Mouse (Mus musculus) lung, adult 18-20 months (tissue): ENCODE measurements around the gene Gm11549.

Experiments
- DNase-seq, 2 experiments: peaks; one replicate each; pipeline ENCODE4 v3.0.0; 2022; ENCODE audit warnings: mixed read lengths in 2 of 2

Gm11549 gene

DNA sequence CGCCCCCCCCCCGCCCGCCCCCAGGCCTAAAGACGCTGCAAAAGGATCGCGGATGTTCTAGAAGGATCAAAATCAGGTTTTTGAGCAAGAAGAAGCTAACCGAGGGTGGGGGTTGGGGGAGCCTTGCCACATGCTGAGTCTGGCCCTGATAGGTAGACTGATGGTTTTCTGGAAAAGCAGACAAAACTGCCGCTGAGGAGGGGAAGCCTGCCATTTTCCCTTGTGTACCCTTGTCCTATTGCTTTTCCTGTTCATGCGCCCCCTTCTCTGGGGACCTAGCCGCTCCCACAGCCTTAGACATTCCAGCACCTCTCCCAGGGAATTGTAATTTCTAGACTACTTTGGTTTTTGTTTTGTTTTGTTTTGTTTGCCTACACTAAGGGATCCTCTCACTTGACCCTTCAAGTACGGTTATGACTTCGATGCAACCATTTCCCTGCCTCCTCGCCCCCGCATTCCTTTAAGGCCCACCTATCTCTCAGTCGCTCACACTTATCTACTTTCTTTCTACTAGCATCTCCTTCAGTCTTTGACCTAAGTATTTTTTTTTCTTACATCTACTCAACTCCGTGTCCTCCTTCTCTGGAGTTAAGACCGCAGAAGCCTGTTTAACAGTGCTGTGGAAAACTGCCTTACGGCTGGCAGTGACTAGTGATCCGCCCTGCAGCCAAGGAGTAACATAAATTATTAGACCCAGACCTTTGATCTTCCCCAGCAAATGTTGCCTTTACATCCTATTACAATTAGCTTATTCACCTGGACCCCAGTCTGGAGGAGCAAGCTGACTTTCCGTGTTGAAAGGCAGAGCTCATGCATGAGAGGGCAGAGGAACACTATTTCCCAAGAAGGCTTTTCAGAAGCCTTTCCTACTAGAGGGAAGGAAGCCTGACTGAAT lies 45.1 kb downstream of the Gm11549 start:
- DNase-seq: peak in 1 of 2 experiments; percentile 22

DNA sequence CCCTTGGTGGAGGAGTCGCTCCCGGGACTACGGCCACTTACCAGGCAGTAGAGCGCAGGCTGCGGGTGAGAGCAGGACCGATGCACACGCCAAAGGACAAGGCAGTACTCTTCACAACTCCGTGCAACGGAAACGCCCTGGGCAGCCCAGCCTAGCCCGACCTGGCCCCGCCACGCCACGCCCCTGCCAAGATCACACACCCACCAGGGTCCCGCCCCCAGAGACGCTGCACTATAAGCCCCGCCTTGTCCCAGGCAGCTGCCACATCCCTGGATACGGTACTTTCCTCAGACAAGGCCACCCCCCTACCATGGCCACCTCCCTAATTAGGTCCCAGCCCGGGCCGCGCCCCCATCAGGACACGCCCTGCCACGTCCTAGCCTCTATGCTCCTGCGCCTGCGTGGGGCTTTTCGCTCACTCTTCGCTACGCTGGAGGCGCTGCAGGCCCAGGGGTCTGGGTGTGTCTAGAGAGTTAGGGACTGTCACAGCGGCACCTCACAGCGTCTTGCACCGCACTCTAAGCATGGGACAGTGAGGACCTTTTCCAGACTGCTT lies 46.0 kb downstream of the Gm11549 start, which contains the start of the genes Anxa5 and 1810062G17Rik:
Gene Anxa5, minus strand, starts transcription at position 363 of the 556 bp plus-strand sequence.
Gene 1810062G17Rik, plus strand, starts transcription at position 406 of the 556 bp plus-strand sequence.
- peak; percentile 99 to 100 for DNase-seq

DNA sequence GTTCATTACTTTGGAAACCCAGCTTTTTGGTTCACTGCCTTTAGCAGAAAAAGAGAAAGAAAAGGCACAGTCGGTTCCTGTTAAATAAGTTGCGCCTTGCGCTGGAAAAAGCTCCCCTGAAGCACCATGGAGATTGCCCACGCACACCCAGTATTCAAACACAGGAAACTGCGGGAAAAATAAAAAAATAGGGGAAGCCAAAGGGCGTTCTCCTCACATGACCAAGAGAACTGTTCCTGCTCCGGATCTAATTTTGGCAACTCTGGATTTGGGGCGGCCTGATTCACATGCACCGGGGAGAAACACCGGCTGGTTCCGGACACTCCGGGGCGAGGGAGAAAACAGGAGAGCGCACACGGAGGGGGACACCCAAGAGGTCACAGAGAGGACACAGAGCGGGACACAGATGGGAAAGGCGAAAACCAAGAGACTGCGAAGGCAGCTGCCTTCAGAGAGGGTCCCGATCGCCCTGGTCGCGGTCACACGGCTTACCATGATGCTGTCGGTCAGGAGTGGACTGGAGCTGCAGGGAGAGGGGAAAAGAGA lies 46.6 kb downstream of the Gm11549 start:
- DNase-seq: peak; percentile 61 to 71

DNA sequence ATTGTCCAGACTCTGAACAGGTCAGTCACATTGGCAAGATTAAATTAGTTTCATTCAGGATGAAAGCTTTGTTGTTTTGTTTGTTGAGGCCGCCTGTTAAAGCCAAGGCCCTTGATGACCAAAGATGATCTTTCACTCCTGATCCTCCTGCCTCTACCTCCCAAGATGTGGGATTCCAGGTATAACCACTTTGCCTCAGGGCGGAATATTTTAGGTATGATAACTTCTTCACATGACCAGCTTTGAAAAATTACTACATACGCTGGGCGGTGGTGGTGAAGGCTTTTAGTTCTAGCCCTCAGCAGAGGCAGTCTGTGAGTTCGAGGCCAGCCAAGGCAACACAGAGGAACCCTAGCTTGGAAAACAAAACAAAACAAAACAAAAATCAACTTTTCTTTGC lies 47.2 kb downstream of the Gm11549 start:
- DNase-seq: no peak

DNA sequence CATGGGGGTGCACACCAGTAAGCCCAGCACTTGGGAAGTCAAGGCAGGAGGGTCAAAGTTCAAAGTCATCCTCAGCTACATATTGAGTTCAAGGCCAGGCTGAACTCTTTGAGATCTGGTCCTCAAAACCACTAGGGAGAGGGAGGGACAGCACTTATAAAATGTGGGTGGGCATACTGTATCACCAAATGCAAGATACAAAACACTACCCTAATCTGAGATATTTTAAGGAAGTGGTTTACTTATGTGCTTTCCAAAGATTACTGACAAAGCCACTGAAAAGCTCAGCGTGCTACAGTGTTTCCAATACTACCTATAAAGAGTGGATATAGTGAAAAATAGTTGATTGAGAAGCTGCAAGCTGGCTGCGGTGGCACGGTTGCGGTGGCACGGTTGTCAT lies 48.4 kb downstream of the Gm11549 start:
- no peak for DNase-seq

DNA sequence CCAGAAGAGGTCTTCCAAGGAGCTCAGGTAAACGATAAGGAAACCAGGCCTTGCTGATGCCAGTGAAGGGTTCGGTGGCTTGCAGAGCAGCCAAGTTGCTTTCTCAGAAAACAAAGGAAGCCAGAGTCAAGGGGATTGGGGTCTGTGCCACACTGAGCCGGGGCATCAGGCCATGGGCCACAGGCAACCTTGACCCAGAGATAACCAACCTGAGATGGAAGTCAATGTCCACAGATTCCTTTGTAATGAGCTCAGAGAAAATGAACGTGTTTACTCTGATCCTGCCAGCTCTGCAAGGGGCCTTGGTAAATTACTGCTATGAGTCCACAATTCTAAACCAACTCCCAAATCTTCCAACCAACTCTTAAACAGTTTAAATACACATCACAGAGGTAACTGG lies 49.8 kb downstream of the Gm11549 start:
- no peak for DNase-seq

DNA sequence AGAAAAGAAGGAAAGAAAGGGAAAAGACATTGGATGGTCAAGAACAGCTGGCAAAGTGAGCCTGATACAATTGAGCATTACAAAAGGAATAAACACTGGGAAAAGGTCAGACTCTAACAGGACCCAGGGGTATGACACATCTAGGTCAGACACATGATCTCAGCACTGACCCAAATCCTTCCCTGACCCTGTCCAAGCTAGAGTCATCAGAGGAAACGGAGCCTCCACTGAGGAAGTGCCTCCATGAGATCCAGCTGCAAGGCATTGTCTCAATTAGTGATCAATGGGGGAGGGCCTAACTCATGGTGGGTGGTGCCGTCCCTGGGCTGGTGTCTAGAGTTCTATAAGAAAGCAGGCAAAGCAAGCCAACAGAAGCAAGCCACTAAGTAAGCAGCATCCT lies 52.7 kb downstream of the Gm11549 start:
- peak; percentile 27 to 36 for DNase-seq

DNA sequence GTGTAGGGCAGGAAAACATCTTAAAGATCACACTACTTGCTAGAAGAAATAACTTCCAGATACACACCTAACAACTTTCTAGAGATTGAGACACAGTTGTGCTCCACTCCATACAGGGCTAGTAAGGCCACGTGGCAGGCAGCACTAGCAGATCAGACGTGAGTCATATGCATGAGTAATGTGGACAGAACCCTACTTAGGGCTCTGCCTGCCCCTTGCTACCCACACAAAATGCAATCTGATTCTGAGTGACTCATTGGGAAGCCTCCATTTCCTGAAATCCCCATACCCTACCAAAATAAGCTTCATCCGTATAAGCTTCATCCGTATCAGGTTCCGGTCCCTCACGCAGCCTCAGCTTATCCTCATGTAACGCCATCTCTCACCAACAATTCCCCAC lies 54.0 kb downstream of the Gm11549 start:
- DNase-seq: peak; percentile 31 to 41

DNA sequence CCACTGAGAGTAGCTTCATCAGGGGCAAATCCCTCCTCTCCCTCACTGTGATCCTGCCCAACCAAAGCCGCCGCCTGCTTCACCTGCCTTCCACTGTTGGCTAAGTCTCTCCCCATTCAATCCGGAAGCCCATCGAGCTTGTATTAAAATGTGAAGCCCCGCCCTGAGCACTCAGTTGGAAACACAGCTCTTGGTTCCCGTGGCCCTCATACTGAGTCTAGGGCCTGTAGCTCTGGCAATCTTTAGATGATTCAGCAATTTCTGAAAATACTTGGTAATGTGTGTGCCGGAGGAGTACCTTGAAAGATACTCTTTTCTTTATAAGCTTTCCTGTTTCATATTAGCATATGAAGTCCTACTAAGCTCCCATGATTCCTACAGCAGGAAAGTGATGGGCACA lies 56.1 kb downstream of the Gm11549 start:
- peak in 1 of 2 experiments; percentile 34 for DNase-seq
